Mouse (Mus musculus): Measurements from ENCODE around the gene Frem1. TPM values are rescaled to one million over a fixed set of nuclear protein-coding genes. Genes with fewer than 3 reads are reported as not detected.

Gene Frem1
- total RNA-seq, 2 experiments from 2014 or later = 1.8 to 2.0 TPM

DNA sequence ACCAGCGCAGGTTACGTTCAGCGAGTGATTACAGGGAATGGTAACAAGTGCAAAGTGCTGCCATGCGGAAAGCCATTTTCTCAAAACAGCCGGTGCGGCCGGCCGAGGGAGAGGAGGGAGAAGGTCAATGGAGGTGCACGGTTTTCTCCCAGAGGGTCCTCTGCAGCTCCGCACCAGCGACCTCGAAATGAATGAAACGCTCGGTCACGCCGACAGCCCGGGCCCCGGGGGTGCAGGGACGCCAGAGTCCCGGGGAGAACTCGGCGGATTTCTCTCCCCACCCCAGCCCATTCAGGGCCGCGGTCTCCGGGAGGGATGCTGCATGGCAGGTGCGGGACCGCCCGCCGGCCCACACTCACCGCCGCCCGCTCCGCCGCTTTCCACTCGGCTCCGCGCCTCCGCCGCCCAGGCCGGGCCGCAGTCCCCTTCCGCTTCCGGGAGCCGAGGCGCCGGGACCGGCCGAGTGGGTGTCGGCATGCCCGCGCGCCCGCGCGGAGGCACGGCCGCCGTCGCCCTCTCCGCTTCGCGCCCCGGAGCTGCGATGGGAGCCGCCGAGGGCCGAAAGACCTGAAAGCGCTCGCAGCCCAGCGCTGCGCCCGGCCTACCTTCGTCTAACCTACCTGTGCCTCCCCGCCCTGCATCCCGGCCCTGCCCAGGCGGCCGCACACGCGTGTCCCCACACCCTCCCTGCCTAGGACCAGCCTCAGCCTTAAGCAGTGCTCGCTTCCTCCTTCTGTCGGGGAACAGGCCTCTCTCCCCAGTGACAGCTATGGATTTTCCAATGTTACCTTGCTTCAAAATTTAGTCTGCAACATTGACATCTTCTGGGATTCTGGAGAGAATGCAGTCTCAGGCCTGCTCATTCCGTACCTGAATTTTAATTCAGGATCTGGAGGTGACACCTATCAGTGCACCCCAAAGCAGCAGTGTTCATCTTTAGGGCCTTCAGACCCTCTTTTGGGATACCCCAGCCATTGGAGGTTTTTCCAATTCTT, 192.7 kb downstream of the Frem1 start, which contains the start of gene Zdhhc21:
Zdhhc21 (minus strand) TSS at position 828 of the 995 bp plus-strand sequence.
- peak; percentile 52 to 86 for DNase-seq (ENCODE audit: extremely low spot score in 1 of 2, low spot score in 2 of 2)

DNA sequence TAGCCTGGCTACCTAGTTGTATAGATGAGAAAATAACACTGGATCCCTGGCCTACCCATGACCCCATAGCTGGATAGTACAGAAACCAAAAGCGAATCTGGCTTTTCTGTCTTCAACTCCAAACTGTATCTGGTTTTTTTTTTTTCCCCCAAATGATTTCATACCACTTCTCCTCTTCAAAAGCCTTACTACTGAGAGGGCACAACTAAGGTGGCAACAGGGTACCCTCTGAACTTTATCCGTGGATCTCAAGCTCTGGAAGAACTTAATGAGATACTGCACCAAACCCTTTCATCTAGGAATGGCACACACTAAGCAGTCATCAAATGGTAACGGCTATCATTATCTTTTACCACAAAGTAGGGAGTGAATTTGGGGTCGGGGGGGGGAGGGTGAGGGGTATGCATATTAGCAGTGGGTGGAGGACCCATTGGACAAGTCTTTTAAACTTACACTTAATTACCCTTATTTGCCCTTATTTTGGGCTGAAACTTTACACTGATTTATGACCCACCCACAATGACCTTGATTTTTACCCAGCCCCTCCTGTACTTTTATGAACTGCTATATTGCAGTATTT, 193.6 kb downstream of the Frem1 start:
- intact Hi-C loops (cut with DNase I) = loop anchor here (5.0 kb wide), 3 partner anchors 59 to 324 kb away; no protein-coding TSS in a partner anchor
- DNase-seq (ENCODE audit: extremely low spot score in 1 of 2, low spot score in 2 of 2) = no peak

More for the DNA sequence above, 192.7 kb downstream of the Frem1 start, which contains the start of gene Zdhhc21:
- intact Hi-C loops (cut with DNase I) = loop anchor here (5.0 kb wide), 3 partner anchors 58 to 323 kb away; no protein-coding TSS in a partner anchor

GRCm38 (mm10) chr4:82856986-82857385, 195.2 kb downstream of the Frem1 start:
- DNase-seq (ENCODE audit: extremely low spot score in 1 of 2, low spot score in 2 of 2) = no peak
- intact Hi-C loops (cut with DNase I) = loop anchor here (5.0 kb wide), 3 partner anchors 60 to 325 kb away; no protein-coding TSS in a partner anchor

DNA sequence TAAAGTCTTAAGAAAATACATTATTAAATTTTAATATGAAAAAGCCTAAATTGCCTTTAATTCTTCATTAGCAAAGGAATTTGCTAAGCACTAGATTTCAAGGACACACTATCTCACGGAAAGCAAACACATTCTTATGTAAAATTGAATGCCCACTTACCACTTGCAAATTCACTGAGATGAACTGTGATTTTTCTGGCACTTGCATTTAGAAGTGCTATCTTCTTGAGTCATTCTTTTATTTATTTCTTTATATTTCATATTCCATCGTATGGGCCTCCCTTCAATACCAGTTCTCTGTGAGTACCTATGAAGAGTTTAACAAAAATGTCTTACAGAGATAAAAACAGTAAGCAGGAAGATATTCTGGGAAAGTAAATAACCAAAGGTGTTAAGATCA, 198.3 kb downstream of the Frem1 start:
- intact Hi-C loops (cut with DNase I) = no loop called here
- no peak for DNase-seq (ENCODE audit: extremely low spot score in 1 of 2, low spot score in 2 of 2)

DNA sequence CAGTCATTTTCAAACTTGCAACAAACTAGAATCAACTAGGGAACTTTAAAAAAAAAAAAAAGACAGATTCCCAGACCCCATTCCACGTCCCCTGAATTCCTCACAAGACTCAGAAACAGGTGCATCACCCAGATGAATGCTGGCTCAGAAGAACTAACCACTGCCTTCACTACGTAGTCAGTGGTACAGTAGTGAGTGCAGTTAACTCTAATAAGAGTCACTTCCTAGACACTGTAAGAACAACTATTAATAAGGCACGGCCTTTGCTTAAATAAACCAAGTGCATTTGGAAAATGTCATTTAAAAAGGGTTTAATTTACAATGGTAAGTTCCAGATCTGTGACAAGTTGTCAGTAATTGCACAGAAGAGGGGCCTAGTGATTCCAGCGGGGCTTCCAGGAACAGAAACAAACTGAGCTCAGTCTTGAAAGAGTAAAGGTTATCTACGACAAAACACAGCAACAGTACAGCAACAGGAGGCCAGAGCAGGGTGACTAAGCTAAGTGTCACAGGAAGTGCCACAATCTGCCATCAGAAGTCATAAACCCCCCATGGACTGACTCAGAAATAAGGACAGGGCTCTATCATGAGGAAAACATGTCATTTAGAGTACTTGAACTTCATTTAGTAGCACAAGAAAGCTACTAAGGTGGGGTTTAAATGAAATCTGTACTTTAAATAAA, 203.4 kb downstream of the Frem1 start:
- intact Hi-C loops (cut with DNase I) = no loop called here
- no peak for DNase-seq (ENCODE audit: extremely low spot score in 1 of 2, low spot score in 2 of 2)

Other genes starting within 250 kb of the Frem1 start
- 10 to 100 TPM; 57.9 to 62.8 TPM for gene Zdhhc21, start 192.4 kb downstream of the Frem1 start, total RNA-seq (2021)
- gene Cer1, start 167.2 kb downstream of the Frem1 start, total RNA-seq (2021) = under 1 TPM; 0.26 to 0.32 TPM